Mouse (Mus musculus): ENCODE data around the gene D17Wsu92e.
A peak's percentile ranks its signal among the peaks of the same experiment; 100 is the strongest.

D17Wsu92e gene

GRCm38 (mm10) chr17:27821407-27822338, 1.2 kb upstream of the D17Wsu92e start:
- DNase-seq: peak; percentile 29 to 57

- peak; percentile 62 to 72 for DNase-seq
Observed at GRCm38 (mm10) chr17:27819971-27820567, 379 bp downstream of the D17Wsu92e start.

DNA sequence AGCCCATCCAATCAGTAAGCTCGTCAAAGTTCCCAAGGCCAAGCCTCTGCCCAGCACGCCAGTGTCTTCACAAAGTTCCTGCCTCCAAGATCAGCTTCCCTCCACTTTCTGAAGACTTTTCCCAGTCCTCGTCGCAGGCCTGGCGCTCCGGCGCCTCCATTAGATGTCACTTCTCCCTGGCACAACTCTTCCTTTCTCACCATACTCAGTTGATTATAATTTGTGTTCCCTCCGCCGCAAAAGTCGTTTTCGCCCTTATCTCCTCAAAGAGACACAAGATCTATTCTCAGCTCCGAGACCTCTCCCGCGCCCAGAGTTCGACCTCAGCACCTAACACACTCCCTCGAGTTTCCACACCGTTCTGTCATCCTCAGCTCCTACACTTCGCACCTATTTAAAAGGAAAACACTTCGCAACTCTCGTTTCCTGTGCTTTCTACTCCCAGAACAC, 902 bp downstream of the D17Wsu92e start:
- peak; percentile 12 to 22 for DNase-seq

DNA sequence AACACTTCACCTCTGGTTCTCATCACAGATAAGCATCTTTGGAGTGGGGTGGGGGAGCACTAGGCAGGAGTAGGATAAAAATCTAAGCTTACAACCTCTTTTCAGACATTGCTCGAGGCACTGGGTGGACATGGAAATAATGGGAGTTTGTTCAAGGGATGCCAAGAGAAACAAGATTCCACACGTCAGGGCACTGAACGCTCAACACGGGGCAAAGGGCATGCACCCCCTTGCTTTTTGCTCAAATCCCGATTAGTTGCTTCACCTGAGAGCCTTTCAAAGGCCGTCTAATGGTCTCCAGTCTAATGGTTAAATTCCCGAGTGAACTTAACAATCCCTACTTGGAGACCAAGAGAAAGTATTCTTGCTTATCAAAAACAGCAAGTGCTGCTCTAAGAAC, 1.4 kb downstream of the D17Wsu92e start:
- no peak for DNase-seq

DNA sequence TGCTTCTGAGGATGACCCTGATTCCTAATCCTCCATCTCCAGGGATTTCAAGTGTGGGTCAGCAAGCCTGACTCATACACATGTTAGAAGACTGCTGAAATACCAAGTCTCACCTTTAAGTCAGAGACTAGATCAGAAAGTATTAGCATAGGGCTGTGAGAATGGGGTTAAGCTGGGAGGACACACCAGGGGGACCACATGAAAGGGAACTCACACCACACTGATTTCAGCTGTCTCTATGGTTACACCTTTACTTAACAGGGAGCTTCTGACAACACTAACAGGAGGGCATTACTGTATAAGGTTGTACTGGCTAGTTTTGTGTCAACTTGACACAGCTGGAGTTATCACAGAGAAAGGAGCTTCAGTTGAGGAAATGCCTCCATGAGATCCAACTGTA, 5.8 kb downstream of the D17Wsu92e start:
- DNase-seq: no peak

DNA sequence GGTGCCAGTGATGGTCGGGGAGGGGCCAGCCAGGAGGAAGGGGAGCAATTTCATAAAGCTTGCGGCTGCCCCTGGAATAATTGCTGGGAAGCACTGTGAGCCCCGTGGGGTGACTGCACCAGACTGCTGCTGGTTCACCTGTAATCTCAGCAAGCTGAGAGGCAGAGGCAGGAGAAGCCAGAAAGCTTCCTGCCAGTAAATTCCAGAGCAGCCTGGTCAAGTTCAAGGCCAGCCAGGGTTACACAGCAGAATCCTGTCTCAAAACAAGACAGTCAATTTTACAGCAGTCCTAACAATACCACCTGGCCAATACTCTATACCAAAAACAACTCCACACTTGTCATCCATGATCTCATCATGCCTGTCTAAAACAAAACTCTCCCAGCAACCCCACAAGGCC, 8.5 kb downstream of the D17Wsu92e start:
- DNase-seq: no peak

DNA sequence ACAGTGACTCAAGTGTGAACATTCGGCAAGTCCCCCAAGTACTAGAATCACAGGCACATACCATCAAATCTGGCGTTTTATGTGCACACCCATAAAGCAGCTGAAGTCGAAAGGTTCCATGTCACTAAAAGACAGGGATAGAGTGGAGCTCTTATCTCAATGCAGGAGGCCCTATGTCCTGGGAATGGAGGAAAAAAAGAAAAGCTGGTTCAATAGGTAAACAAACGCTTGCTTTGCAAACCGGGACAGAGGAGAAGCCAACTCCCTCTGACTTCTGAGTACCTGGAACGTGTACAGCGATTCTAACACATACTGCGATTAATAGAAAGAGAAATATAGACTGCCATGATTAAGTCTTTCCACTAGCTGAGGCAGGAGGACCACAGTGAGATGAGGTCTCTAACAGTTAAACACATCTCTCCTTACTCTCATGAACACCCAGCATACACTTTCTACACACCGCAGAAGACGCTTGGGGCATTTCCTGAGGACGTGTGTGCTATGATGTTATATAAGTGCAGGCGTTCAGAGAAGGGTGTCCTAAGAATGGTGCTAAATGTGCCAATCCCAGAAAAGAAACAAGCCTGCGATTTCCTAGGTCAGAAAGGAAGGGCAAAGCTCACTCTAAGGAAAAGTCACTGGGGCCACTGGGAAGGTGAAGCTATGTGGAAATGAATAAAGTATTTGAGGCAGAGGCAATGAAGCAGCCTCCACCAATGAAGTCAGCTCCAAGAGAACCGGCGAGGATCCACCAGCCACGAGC, 9.7 kb downstream of the D17Wsu92e start:
- no peak for DNase-seq

DNA sequence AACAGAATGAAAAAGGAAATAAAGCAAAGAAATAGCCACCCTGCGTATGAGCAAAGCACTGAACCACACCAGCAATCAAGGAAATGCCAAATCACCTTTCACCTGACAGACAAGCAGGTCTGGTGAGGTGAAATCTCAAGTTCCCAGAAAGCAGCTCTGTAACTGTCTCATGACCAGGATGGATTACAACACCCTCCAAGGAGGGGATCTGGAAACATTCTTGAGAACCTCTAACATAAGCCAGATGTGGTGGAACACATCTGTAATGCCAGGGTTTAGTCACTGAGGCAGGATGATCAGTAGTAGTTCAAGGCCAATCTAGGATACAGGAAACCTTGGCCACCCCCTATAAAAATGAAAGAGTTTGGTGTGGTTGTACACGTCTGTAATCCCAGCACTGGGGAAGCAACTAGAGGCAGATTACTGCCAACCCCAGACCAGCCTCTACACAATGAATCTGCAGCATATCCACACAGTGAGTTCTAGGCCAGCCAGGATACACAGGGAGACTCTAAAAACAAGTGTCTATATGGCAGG, 12.8 kb downstream of the D17Wsu92e start:
- no peak for DNase-seq

- DNase-seq: no peak
Observed at GRCm38 (mm10) chr17:27804803-27805770, 15.4 kb downstream of the D17Wsu92e start.

DNA sequence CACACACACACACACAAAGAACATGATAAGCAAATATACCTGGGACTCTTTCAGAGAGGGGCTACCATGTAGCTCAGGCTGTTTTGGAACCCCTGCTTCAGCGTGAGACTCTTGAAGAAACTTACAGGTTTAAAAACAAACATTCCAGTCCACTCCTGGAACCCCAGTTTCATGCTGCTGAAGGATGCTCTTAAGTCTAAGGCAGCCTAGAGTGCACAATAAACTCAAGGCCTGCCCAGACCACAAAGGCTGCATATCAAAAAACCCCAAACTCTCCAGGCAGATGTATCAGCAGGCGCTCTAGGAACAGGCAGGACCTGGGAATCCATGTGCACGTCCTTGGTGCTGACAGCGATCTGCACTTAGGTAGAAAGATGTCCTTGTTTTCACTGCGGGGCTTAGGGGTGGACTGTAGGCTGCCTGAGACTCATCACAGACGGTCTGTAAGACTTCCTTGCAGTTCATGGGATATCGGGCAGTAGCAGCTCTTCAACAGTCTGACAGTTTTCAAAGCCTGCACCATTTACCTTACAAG, 16.2 kb downstream of the D17Wsu92e start:
- no peak for DNase-seq

DNA sequence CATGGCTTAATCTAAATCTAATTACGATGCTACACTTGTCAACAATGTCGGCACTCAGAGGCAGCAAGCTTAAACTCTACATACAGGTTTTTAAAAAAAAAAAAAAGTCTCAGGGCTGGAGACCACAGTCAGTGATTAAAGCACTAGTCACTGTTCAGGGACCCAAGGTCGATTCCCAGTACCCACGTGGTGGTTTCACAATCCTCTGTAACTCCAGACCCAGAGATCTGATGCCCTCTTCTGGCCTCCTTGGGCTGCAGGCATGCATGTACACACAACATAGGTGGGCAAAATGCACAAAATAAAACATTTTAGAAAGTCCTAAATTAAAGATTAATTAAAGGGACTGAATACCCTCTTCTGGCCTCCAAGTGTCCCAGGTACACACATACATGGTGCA, 16.7 kb downstream of the D17Wsu92e start:
- no peak for DNase-seq

DNA sequence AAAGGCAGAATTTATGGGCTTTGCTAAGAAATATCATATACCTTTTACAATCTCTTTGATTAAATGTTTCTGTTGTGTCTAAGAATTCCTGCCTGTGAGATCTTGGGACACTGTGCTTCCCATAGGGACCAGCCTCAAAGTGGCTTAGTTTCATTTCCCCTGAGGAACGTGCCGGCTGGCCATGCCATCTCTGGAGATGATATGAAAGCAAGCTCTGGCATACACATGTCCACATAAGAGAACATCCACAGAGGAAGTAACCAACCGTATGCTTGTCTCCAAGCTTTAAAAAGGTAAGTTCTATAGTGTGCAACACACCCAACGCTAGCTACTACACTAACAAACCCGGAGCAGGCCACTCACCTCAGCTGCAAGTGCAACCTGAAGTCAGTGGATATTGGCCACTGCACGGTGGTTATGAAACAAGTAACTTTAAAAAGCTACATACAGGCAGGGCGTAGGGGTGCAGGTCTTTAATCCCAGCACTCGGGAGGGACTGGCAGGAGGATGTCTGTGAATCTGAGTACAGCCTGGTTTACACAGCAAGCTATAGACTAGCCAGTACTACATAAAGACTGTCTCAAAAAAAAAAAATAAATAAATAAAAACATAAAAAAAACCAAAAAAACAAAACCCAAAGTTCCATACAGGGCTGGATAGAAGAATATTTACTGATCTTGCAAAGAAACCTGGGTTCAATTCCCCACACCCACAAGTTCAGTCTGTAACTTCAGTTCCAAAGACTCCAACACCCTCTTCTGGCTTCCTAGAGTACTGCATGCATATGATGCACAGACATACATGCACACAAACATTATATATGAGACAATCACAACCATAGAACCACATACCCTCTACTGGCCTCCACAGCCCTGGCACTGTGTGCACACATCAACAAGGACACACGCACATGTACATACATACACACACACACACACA, 19.5 kb downstream of the D17Wsu92e start:
- no peak for DNase-seq

GRCm38 (mm10) chr17:27799771-27800584, 20.5 kb downstream of the D17Wsu92e start:
- DNase-seq: peak; percentile 30 to 48

- no peak for DNase-seq
Observed at GRCm38 (mm10) chr17:27797341-27797872, 23.0 kb downstream of the D17Wsu92e start.

DNA sequence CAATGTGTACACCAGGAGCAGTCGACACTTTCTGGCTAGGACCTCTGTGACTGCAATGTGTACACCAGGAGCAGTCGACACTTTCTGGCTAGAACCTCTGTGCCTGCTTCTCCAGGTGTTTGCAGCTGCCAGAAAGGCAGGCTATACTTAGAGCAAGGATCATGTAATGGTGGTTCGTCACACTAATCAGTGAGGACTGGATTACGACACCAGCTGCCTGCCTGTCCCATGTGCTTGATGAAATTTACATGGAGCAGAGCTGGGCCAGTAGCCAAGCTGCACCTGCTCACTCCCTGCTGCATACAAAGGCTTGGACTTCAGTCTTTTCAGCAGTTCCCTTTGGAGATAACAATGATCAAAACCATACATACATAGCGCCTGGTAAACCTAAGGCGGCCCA, 23.7 kb downstream of the D17Wsu92e start:
- no peak for DNase-seq

GRCm38 (mm10) chr17:27793144-27793543, 27.3 kb downstream of the D17Wsu92e start:
- no peak for DNase-seq

- DNase-seq: no peak
Observed at GRCm38 (mm10) chr17:27792516-27792915, 27.9 kb downstream of the D17Wsu92e start.

DNA sequence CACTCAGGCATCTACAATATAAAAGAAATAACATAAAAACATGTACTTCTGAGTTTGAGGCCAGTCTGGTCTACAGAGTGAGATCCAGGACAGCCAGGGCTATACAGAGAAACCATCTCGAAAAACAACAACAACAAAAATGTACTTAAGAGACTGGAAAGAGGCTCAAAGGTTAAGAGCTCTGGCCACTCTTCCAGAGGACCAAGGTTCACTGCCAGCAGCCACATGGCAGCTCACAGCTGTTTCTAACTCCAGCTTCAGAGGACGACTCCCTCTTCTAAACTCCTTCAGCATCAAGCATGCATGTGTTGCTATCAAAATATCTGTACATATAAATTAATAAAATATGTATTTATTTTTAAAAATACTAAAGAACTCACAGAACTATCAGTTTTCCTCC, 28.9 kb downstream of the D17Wsu92e start:
- DNase-seq: no peak

GRCm38 (mm10) chr17:27790976-27791375, 29.5 kb downstream of the D17Wsu92e start:
- DNase-seq: no peak

All from thymus, postnatal 36 days (tissue).